Mouse (Mus musculus): ENCODE data around the gene 4930438A08Rik. TPM values are rescaled to one million over a fixed set of nuclear protein-coding genes. Genes with fewer than 3 reads are reported as not detected.
"Not testable (repeated sequence)": the region's sequence is repeated elsewhere in the genome, so short reads cannot be mapped to it uniquely, and the experiment has no call there.

The 4930438A08Rik gene
- total RNA-seq (2021): not detected
- polyA plus RNA-seq (2012; rRNA removed): not detected in 2 replicates
- long read RNA-seq: 0 reads

- no peaks in the 10 kb centered on the region for H3K36me3 ChIP-seq (ENCODE audit: control insufficient read depth, insufficient read depth, low read length)
- H3K9ac ChIP-seq (ENCODE audit: low read depth, low read length): no peak within 1 kb of the TSS
- DNase-seq: no peak
- intact Hi-C loops (cut with DNase I): no loop called here
- no peak within 1 kb of the TSS for H3K4me3 ChIP-seq
- H3K27ac ChIP-seq: no peak within 1 kb of the TSS
- no peaks in the 10 kb centered on the region for H3K4me1 ChIP-seq (ENCODE audit: control insufficient read depth, insufficient read depth, low read length)
- 0 out of 2 replicates have a peak, but pooled peaks cover 1% of the 10 kb centered on the region for H3K27me3 ChIP-seq (ENCODE audit: control insufficient read depth, insufficient read depth, low read length)
- WGBS: 42% methylated on average over 2 of the region's 2 CpGs
- no peaks in the 10 kb centered on the region for H3K79me2 ChIP-seq (replicated peaks; ENCODE audit: control insufficient read depth, insufficient read depth, low read length)
- no peak for TF ChIP-seq EP300 (IDR thresholded peaks at IDR 0.05; ENCODE audit: insufficient read depth, low read depth, low read length)
- TF ChIP-seq POLR2A (IDR thresholded peaks at IDR 0.05; ENCODE audit: insufficient read depth, low read depth, low read length): no peak
- TF ChIP-seq CTCF (IDR thresholded peaks at IDR 0.05): no peak
Measured at GRCm38 (mm10) chr11:58274572-58274971, at the start of gene 4930438A08Rik. Gene 4930438A08Rik, plus strand, starts transcription at chr11:58274799.

- not testable (repeated sequence) for H3K79me2 ChIP-seq (replicated peaks; ENCODE audit: control insufficient read depth, insufficient read depth, low read length)
Measured at GRCm38 (mm10) chr11:58224872-58225271, 49.7 kb upstream of the 4930438A08Rik start.

GRCm38 (mm10) chr11:58225655-58226054, 48.9 kb upstream of the 4930438A08Rik start:
- TF ChIP-seq CTCF (IDR thresholded peaks at IDR 0.05) (peak; percentile 99; the same call in 1 of the 2 replicates), POLR2A (IDR thresholded peaks at IDR 0.05; ENCODE audit: insufficient read depth, low read depth, low read length) (no peak), EP300 (IDR thresholded peaks at IDR 0.05; ENCODE audit: insufficient read depth, low read depth, low read length) (peak; percentile 72)
- Histone ChIP-seq H3K36me3 (ENCODE audit: control insufficient read depth, insufficient read depth, low read length) (peaks cover 3% of the 10 kb centered on the region), H3K27me3 (ENCODE audit: control insufficient read depth, insufficient read depth, low read length) (no peaks in the 10 kb centered on the region), H3K9ac (ENCODE audit: low read depth, low read length) (no peak overlapping the region), H3K27ac (no peak overlapping the region), H3K79me2 (replicated peaks; ENCODE audit: control insufficient read depth, insufficient read depth, low read length) (no peaks in the 10 kb centered on the region), H3K4me3 (no peak overlapping the region), H3K4me1 (ENCODE audit: control insufficient read depth, insufficient read depth, low read length) (peaks cover 8% of the 10 kb centered on the region)
- intact Hi-C loops (cut with DNase I): loop anchor here (1.0 to 2.0 kb wide), 2 partner anchors 25 to 46 kb away; no protein-coding TSS in a partner anchor
- WGBS: 7% methylated on average over 5 of the region's 5 CpGs
- DNase-seq: peak; percentile 74 to 83

More at GRCm38 (mm10) chr11:58224872-58225271, 49.7 kb upstream of the 4930438A08Rik start:
- H3K36me3 ChIP-seq (ENCODE audit: control insufficient read depth, insufficient read depth, low read length); H3K4me1 ChIP-seq (ENCODE audit: control insufficient read depth, insufficient read depth, low read length); H3K9ac ChIP-seq (ENCODE audit: low read depth, low read length); DNase-seq; H3K27ac ChIP-seq; H3K4me3 ChIP-seq; H3K27me3 ChIP-seq (ENCODE audit: control insufficient read depth, insufficient read depth, low read length): not testable (repeated sequence)
- intact Hi-C loops (cut with DNase I): loop anchor here (1.0 to 5.0 kb wide), 3 partner anchors 24 to 273 kb away; no protein-coding TSS in a partner anchor
- 86% methylated on average over 2 of the region's 2 CpGs for WGBS

DNA sequence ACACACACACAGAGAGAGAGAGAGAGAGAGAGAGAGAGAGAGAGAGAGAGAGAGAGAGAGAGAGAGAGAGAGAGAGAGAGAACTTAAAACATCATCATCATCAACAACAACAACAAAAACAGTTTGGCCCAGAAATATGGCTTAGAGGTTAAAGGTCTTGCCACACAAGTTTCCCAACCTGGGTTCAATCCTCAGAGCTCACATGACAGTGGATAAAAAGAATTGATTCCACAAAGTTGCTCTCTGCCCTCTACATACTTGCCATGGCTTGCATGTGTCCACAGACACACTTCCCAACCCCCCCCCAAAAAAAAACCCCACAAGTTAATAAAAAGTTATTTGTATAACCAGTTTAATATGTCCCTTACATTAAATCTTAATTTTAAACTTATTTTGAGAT, 48.2 kb upstream of the 4930438A08Rik start:
- DNase-seq: no peak
- TF ChIP-seq CTCF (IDR thresholded peaks at IDR 0.05) (no peak), EP300 (IDR thresholded peaks at IDR 0.05; ENCODE audit: insufficient read depth, low read depth, low read length) (no peak), POLR2A (IDR thresholded peaks at IDR 0.05; ENCODE audit: insufficient read depth, low read depth, low read length) (no peak)
- Histone ChIP-seq H3K27me3 (ENCODE audit: control insufficient read depth, insufficient read depth, low read length) (no peaks in the 10 kb centered on the region), H3K4me3 (no peak overlapping the region), H3K79me2 (replicated peaks; ENCODE audit: control insufficient read depth, insufficient read depth, low read length) (no peaks in the 10 kb centered on the region), H3K27ac (no peak overlapping the region), H3K9ac (ENCODE audit: low read depth, low read length) (no peak overlapping the region), H3K4me1 (ENCODE audit: control insufficient read depth, insufficient read depth, low read length) (peaks cover 8% of the 10 kb centered on the region), H3K36me3 (ENCODE audit: control insufficient read depth, insufficient read depth, low read length) (peaks cover 3% of the 10 kb centered on the region)
- intact Hi-C loops (cut with DNase I): no loop called here

- H3K79me2 ChIP-seq (replicated peaks; ENCODE audit: control insufficient read depth, insufficient read depth, low read length); DNase-seq; H3K27ac ChIP-seq; intact Hi-C loops (cut with DNase I); H3K36me3 ChIP-seq (ENCODE audit: control insufficient read depth, insufficient read depth, low read length); H3K27me3 ChIP-seq (ENCODE audit: control insufficient read depth, insufficient read depth, low read length); H3K4me3 ChIP-seq; H3K9ac ChIP-seq (ENCODE audit: low read depth, low read length); H3K4me1 ChIP-seq (ENCODE audit: control insufficient read depth, insufficient read depth, low read length): not testable (repeated sequence)
- WGBS: 86% methylated on average over 2 of the region's 2 CpGs
Measured at GRCm38 (mm10) chr11:58228021-58228420, 46.6 kb upstream of the 4930438A08Rik start.

- H3K27ac ChIP-seq: no peak overlapping the region
- H3K79me2 ChIP-seq (replicated peaks; ENCODE audit: control insufficient read depth, insufficient read depth, low read length): no peaks in the 10 kb centered on the region
- no peaks in the 10 kb centered on the region for H3K36me3 ChIP-seq (ENCODE audit: control insufficient read depth, insufficient read depth, low read length)
- DNase-seq: no peak
- H3K27me3 ChIP-seq (ENCODE audit: control insufficient read depth, insufficient read depth, low read length): no peaks in the 10 kb centered on the region
- H3K4me3 ChIP-seq: no peak overlapping the region
- WGBS: 50% methylated on average over 16 of the region's 16 CpGs
- H3K9ac ChIP-seq (ENCODE audit: low read depth, low read length): no peak overlapping the region
- H3K4me1 ChIP-seq (ENCODE audit: control insufficient read depth, insufficient read depth, low read length): peaks cover 2% of the 10 kb centered on the region
- intact Hi-C loops (cut with DNase I): no loop called here
- TF ChIP-seq POLR2A (IDR thresholded peaks at IDR 0.05; ENCODE audit: insufficient read depth, low read depth, low read length) (no peak), CTCF (IDR thresholded peaks at IDR 0.05) (no peak), EP300 (IDR thresholded peaks at IDR 0.05; ENCODE audit: insufficient read depth, low read depth, low read length) (no peak)
Measured at GRCm38 (mm10) chr11:58230396-58230910, 44.1 kb upstream of the 4930438A08Rik start.
